ENCODE assay signal across 25 mouse cellular contexts in the genomic region with DNA sequence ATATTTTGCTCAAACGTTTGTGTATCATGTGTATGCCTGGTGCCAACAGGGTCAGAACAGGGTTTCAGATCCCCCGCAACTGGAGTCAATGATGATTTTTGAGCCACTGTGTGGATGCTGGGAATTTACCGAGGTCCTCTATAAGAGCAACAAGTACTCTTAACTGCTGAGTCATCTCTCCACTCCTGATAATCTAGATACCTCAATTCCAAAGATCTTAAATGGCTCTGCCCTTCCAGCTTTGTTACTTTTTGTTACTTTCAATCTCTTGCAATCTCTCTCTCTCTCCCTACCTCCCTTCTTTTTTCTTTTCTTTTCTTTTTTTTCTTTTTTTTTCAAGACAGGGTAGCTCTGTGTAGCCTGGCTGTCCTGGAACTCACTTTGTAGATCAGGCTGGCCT.
"Had no signal": no experiment of that assay in that cellular context is flagged by ENCODE, and none has a peak within 500 bp of the region (broad histone marks: within the 10 kb centered on the region; RNA-seq: fewer than 3 reads in every experiment).

No protein-coding gene starts in this region.

- ATAC-seq: hindbrain, embryonic 16.5 days; inflammation-experienced regulatory T-cells, adult 6 months; intestine, embryonic 15.5 days; intestine, postnatal 0 days had no signal

- H3K27me3 ChIP-seq: heart, embryonic 13.5 days; heart, embryonic 15.5 days; intestine, embryonic 15.5 days; limb, embryonic 12.5 days had no signal

- H3K4me1 ChIP-seq: intestine, embryonic 15.5 days; limb, embryonic 10.5 days; limb, embryonic 12.5 days had no signal

- H3K4me3 ChIP-seq: heart, adult 2 months; heart, embryonic 13.5 days; heart, embryonic 15.5 days; intestine, embryonic 15.5 days; layer of hippocampus, adult 2 months; left cerebral cortex, adult 2 months; limb, embryonic 10.5 days; limb, embryonic 12.5 days; liver, embryonic 13.5 days; liver, embryonic 15.5 days had no signal

- H3K4me2 ChIP-seq: heart, embryonic 11.5 days; heart, embryonic 13.5 days; heart, embryonic 15.5 days; hindbrain, embryonic 14.5 days; intestine, embryonic 15.5 days; limb, embryonic 12.5 days; liver, embryonic 11.5 days; liver, embryonic 13.5 days; liver, embryonic 15.5 days had no signal

- H3K9me3 ChIP-seq: heart, embryonic 13.5 days; heart, embryonic 15.5 days; intestine, embryonic 15.5 days; limb, embryonic 10.5 days; limb, embryonic 12.5 days; liver, embryonic 13.5 days; liver, embryonic 15.5 days had no signal

- H3K9ac ChIP-seq: heart, embryonic 13.5 days; heart, embryonic 15.5 days; hindbrain, embryonic 14.5 days; intestine, embryonic 15.5 days; limb, embryonic 12.5 days; liver, embryonic 13.5 days; liver, embryonic 15.5 days had no signal

- H3K36me3 ChIP-seq: heart, embryonic 13.5 days; heart, embryonic 15.5 days; intestine, embryonic 15.5 days; limb, embryonic 10.5 days; limb, embryonic 12.5 days; liver, embryonic 13.5 days; liver, embryonic 15.5 days had no signal

- H3K27ac ChIP-seq: heart, adult 2 months; heart, embryonic 13.5 days; heart, embryonic 15.5 days; hindbrain, embryonic 14.5 days; intestine, embryonic 15.5 days; layer of hippocampus, adult 2 months; left cerebral cortex, adult 2 months; limb, embryonic 10.5 days; limb, embryonic 12.5 days; liver, embryonic 13.5 days; liver, embryonic 15.5 days had no signal

- DNase-seq: gastrocnemius, postnatal 14 days; gastrocnemius, postnatal 36 days; heart, adult 11 months; heart, adult 2 months; heart, postnatal 14 days; heart, postnatal 36 days; kidney, adult 18-20 months; kidney, adult 8-10 months; kidney, postnatal 25 days; liver; liver, embryonic 13.5 days had no signal
